Mouse (Mus musculus) thymus, postnatal 4 days (tissue): ENCODE measurements around the gene Hist1h1b.
A peak's percentile ranks its signal among the peaks of the same experiment; 100 is the strongest.

ENCODE experiments used
- DNase-seq: peaks from one replicate; pipeline ENCODE4 v3.0.0; 2021

Gene Hist1h1b

DNA sequence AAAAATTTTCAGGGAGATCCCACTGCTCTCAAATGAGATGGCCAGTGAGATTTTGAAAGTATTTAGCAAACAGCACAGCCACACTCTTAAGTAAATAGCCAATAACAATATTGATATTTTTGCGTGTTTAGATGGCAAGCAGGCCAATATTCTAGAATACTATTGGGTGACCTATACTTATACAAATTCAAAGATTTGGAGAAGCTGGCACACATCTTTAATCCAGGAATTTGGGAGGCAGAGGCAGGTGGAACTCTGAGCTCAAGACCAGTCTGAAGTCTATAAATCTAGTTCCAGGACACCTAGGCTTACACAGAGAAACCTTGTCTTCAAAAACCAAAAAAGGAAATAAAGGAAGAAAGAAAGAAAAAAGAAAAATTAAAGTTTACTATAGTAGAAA lies 1.2 kb upstream of the Hist1h1b start:
- DNase-seq, result no peak

DNA sequence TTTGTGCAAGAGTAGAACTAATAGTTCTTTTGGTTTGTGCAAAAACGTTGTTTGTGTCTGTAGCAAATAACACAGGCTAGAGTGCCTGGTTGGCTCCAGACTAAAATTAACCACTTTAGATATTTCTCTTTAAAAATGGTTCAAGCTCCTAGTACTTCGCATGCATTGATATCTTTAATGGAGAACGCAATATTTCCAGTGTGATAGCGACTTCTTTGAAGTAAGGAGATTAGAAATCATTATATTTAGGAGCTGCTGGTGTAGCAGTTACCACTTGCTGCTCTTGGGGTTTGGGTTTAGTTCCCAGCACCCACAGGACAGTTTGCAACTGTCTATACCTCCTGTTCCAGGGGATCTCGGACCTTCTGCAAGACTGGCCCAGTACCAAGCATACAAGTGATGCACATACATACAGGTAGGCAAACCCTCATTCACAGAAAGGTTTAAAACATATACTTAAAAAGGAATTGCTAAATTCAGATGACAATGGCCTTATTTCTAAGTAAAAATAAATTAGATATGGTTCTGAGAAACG lies 663 bp upstream of the Hist1h1b start:
- no peak for DNase-seq

DNA sequence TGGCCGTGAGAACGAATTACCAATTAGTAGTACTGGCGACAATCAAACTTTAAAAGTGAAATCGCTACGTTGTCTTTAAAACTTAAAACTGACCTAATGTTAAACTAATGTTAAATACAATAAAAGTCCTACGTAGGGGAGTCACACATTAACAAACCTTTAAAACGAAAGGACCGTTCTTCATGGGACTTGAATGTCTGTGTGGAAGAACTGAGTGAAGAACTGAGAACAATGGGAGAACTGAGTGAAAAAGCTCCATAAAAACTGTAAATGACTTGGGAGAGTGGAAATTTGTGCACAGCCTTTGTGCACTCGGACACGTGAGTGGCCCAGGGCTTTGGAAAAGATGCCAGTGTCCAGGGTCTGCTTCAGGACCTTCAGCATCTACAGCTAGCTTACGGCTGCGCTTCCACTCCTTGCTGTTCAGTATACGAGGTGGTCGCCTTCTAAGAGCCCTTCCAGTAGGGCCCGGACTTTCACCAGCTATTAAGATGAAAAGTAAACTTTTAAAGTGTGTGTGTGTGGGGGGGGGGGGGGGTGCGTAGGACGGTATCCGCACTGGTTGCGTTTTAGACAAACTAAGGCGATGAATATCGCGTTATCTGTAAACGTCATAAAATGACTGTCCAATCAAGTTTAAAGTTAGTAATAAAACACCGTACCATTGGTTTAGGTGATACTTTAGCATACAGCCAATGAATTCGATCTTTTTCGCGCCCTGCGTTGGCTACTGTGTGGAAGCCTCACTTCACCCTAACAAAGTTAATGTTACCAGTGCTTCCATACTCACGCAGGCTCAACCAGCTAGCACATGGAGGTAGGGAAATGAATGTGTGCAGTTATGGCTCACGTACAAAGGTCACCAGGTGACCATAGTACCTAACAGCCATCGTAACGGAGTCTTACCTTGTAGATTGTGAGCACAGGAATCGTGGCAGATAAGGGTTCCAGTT lies 1.3 kb downstream of the Hist1h1b start:
- peak; percentile 75 for DNase-seq

DNA sequence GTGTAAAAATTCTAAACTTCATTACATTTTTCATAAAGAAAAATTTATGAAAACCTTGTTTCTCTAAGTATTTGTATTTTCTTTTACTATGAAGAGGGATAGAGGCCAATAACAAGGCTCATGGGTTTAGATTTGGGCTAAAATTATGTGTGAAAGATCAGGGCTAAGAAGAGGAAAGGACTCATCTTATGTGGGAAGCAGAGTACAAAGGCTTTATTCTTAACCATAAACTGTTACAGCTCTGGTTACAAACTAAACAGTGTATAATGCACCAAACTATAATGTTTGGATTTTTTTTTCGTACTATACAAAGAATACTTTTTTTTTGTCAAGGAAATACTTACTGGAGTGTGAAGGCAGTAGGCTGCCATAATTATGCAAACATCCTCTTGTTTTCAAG lies 24.7 kb downstream of the Hist1h1b start:
- no peak for DNase-seq

DNA sequence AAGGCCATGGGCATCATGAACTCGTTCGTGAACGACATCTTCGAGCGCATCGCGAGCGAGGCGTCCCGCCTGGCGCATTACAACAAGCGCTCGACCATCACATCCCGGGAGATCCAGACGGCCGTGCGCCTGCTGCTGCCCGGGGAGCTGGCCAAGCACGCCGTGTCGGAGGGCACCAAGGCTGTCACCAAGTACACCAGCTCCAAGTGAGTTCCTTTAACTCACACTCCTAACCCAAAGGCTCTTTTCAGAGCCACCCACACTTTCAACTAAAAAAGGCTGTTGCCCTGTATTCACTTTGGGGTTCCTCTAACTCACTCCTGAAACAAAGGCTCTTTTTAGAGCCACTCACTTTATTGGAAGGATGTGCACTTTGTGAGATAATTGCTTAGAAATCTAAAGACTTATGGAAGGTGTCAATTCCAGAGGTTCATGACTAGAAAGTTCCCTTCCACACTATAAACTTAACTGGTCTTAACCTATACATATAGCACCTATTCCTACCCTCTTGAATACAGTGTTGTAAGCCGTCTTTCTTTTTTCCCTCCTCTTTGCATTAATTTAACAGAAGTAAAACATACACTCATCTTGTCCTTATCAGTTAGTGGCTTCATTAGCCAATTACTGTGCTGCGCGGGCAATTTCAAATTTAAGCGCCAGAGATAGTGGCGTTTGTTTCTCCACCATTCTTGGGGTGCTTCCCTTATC lies 26.0 kb downstream of the Hist1h1b start:
- peak; percentile 67 for DNase-seq

DNA sequence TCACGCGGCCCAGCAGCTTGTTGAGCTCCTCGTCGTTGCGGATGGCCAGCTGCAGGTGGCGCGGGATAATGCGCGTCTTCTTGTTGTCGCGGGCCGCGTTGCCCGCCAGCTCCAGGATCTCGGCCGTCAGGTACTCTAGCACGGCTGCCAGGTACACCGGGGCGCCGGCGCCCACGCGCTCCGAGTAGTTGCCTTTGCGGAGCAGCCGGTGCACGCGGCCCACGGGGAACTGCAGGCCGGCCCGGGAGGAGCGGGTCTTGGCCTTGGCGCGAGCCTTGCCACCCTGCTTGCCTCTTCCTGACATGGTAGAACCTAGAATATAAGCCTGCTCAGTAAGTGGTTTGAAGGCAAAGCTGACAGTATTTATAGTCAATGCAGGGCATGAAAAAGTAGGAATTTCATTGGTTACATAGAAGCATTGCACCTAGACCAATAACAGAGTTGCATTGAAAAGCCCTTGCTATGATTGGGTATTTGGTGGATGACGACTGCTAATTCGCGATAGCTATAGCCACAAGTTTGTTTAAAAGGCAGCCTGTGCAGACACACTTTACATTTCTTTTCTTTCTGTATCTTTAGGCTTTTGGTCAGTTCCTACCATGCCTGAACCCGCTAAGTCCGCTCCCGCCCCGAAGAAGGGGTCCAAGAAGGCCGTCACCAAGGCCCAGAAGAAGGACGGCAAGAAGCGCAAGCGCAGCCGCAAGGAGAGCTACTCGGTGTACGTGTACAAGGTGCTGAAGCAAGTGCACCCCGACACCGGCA lies 26.7 kb downstream of the Hist1h1b start, which contains the start of the genes Hist1h2ak and Hist1h2bn:
Gene Hist1h2ak (minus strand): TSS at position 304 of the 762 bp plus-strand sequence.
Gene Hist1h2bn (plus strand): TSS at position 600 of the 762 bp plus-strand sequence.
- DNase-seq, result peak; percentile 71

DNA sequence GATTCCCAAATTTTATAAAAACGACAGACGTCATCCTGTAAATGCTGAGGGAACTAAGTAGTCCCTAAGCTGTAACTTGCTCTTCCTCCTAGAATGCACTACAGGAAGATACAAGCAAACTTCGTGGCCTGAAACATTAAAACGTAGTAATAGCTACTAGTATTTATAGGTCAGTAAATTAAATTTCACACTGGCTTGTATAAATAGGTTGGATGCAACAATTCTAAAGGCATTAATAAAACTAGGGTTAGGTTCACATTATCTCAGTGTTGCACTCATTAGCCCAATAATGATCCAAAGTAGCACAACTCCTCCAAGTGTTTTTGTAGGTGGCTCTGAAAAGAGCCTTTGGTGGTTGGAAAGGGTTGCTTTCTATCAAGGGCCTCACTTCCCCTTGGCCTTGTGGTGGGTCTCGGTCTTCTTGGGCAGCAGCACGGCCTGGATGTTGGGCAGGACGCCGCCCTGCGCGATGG lies 27.3 kb downstream of the Hist1h1b start:
- no peak for DNase-seq

DNA sequence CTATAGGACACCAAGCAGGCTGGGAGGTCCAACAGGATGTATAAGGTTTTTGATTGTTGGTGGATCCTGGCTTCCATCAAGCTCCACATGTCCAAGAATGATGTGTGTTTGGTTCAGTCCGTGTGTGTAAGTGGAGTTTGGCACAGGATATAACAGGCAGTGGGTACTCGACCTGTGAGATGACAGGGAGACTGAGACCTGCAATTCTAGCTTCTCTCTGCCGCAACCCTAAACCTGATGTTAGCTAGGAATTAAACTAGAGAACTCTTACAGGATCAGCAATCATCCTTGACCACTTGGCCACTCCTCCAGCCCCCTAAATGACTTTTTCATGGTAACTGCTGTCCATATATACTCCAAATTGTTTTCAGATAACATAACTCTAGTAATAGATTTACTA lies 28.1 kb downstream of the Hist1h1b start:
- no peak for DNase-seq

DNA sequence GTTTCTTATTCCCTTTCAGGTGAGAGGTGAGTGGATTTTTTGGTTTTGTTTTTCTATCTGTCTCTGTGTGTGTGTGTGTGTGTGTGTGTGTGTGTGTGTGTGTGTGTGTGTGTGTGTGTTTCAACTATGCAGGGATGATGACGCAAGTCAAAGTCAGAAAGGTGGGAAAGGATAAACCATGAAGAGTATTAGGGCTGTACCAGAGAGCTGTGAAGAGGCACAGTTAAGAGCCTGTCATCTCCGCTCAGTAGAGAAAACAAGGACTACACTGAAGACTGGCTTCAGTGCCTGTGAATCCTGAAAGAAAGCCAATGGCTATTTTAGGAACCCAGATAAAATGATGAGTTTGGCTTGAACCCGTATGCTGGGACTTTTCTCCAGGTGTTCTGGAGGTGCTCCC lies 28.6 kb downstream of the Hist1h1b start:
- no peak for DNase-seq

DNA sequence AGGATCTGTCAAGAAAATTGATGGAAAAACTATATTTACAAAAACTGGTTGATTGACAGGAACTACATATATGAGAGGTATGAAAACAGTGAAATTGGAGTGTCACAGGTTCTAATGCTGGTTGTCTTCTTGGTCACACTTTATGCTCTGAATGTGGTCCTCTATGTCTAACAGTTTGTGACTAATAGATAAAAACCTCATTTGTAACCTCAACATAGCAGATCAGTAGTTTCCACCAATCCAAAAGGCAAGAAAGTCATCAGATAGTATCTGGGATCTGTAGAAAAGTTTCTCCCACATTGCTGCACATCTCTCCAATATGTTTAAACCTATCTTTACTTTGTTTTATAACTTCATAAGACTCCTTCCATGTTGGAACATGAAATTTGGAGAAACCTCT lies 29.0 kb downstream of the Hist1h1b start:
- no peak for DNase-seq

DNA sequence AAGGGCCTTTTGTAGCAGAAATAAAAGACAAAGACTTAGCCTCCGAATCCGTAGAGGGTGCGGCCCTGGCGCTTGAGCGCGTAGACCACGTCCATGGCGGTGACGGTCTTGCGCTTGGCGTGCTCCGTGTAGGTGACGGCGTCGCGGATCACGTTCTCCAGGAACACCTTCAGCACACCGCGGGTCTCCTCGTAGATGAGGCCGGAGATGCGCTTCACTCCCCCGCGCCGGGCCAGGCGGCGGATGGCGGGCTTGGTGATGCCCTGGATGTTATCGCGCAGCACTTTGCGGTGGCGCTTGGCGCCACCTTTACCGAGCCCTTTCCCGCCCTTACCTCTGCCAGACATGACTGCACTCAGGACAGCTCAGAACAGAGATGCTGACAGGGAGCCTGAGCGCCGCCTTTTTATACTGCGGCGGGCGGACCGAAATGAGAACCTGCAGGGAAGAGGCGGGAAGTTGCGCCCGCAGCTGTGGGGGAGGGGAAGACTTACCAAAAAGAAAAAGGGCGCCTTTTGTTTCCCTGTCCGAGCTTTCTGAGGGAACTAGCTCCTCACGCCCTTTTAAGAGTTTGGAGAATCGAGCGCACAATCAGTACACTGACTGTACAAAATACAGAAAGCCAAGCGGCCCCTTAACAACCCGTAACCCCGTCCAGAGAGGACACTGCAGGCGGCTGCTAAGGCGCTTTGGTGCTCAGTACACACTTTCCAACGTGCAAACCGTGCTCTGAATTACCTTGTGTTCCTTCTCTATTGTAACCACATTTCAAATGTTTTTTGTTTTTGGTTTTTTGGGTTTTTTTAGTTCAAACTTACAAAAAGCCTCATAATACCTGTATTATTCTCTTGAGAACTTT lies 30.0 kb downstream of the Hist1h1b start, which contains the start of gene Hist1h4k:
Gene Hist1h4k (minus strand): TSS at position 347 of the 859 bp plus-strand sequence.
- peak; percentile 98 for DNase-seq

DNA sequence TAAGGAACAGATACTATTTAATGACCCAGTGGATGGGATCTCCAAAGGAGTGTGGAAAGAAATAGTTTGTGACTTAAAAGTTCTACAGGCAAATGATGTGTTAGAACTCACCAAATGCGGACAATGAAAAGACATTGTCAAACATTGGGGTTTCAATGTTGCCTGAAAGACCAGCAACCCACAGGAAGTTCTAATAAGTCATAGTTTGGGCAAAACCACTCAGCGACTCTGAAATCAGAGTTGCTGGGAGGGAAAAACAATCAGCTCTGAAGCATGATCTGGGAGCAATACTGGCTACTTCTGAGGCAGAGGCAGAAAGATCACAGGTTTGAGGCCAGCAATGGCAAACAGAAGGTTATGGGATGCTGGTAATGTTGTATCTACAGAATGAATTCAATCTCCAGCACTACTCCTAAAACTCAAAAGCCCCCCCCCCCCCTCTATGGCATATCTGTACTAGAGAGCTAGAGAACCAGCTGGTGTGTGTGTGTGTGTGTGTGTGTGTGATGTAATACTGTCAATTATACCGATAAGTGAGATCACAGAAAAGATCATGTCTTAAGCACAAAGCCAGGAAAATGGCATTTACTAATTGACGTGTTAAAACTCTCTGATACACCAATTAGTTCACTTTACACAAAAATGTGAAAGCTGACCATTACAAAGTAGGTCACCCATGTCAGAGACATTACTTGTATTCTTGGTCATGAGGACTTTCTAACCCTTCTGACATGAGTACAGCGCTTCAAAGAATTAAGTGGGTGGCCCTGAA lies 30.9 kb downstream of the Hist1h1b start:
- no peak for DNase-seq

DNA sequence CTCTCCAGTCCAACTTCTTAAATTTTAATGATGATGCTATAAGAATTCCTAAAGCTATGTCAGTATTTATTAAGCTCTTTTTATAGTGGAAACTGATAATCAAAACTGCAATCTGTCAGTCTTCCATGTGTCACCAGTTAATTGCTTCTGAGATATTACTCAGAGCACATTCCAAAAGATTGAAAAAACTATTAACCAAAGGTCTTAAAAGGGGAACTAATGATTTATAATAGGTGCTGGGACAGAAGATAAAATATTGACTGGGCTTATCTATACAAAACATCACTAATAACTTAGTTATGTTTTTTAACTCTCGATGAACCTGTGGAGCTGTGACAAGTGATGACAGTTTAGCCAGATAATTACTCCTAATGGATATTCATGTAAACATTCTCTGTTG lies 35.4 kb downstream of the Hist1h1b start:
- no peak for DNase-seq

DNA sequence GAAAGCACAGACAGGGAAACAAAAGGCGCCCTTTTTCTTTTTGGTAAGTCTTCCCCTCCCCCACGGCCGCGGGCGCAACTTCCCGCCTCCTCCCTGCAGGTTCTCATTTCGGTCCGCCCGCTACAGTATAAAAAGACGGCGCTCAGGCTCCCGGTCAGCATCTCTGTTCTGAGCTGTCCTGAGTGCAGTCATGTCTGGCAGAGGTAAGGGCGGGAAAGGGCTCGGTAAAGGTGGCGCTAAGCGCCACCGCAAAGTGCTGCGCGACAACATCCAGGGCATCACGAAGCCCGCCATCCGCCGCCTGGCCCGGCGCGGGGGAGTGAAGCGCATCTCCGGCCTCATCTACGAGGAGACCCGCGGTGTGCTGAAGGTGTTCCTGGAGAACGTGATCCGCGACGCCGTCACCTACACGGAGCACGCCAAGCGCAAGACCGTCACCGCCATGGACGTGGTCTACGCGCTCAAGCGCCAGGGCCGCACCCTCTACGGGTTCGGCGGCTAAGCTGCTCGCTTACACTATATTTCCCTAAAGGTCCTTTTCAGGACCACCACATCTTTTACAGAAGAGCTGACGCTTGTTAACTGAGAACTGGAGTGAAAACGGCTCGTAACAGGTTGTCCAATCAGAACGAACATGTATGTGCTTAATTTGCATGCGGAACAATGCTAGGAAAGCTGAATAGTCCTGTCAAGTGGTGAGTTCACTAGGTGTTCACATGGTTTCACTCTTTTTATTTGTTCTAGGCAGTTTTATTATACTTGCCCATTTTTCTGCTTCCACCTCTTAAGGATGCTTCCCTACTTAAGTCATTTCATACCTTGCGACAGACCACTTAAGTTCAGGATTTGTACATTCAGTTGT lies 45.3 kb downstream of the Hist1h1b start, which contains the start of gene Hist1h4j:
Gene Hist1h4j (plus strand): TSS at position 159 of the 862 bp plus-strand sequence.
- peak; percentile 89 for DNase-seq

DNA sequence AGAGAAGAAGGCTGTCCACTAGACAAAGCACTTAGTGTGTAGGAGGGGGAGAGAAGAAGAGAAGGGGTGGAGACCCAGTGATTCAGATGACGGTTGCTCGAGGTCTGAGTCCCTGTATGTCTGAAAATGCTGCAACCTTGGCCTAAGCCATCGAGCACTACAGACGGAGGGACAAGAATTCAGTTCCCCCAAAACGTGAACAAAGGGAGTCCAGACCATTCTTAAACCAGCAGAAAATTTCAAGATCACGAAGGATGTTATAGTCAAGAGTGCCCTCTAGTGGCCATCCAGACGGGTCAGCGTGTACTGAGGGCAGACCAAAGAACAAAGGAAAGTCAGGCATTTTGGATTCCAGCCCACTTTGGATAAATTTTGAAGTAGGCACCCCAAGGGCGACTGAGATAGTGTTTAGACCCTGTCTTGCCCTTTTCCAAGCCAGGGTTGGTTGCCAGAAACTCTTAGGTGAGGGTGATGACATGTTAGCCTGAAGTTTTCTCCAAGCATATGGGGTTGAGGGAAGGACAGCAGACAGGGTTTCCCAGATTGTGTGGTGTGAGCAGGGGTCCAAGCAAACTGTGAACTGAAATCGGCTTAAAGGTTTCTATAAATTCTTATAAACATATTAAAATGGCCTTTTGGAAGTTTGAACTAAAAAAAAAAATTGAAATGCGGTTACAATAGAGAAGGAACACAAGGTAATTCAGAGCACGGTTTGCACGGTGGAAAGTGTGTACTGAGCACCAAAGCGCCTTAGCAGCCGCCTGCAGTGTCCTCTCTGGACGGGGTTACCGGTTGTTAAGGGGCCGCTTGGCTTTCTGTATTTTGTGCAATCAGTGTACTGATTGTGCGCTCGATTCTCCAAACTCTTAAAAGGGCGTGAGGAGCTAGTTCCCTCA lies 46.2 kb downstream of the Hist1h1b start:
- DNase-seq, result peak; percentile 75

DNA sequence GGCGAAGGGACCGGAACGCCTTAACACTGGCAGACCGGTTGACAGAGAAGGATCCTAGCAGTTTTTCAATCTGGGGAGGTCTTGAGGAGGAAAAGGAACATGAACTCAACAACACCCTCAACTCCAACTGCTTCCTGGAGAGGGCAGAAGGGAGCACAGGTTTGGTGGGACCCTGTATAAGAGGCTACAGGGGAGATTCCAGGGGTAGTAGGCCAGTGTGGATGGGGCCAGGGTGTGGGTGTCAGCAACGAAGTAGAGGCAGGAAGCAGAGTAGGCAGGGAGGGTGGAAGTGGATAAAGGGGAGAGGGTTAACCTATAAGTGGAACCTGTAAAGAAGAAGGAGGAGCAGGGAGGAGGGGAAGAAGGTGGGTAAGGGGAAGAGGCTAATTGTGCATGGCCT lies 47.0 kb downstream of the Hist1h1b start:
- peak; percentile 68 for DNase-seq
